Mouse (Mus musculus) kidney, adult 11 months (tissue): ENCODE measurements around the gene Mindy3.

Experiments
- DNase-seq: peaks from one replicate; pipeline ENCODE4 v3.0.0; 2022

Mindy3 gene

GRCm38 (mm10) chr2:12300449-12301228, 118.6 kb downstream of the Mindy3 start:
- DNase-seq, result peak; percentile 6

DNA sequence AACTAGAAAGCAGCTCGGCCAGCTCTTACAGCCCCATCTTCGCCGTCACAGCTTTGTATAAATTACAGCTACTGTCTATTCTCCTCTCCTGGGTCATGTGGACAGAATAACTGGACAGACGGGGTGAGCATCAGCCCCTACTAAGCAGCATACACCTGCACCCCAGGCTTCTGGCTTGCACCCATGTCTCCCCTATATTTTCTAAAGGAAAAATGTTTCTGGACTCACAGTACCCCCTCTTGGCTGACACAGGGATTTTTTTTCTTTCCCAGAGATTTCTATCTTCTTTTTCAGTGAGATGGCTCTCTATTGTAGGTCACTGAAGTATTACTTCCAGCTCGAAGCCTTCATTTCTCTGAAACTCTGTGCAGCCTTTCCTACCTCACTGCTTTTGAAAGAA, 122.0 kb downstream of the Mindy3 start:
- DNase-seq, result no peak
